Mouse (Mus musculus) G1E (cell line): Measurements from ENCODE around the gene Ldb3. TPM values are rescaled to one million over a fixed set of nuclear protein-coding genes. Genes with fewer than 3 reads are reported as not detected.

Experiments
- ATAC-seq: 2 replicates; pipeline ENCODE4 v1.8.0; 2016; ENCODE audit warnings: mild to moderate bottlenecking; ENCODE audit not compliant: insufficient number of reproducible peaks, poor library complexity, low FRiP score, severe bottlenecking; ENCODE audit errors: extremely low read depth
- DNase-seq: peaks from one replicate; pipeline ENCODE4 v3.0.0; 2012; ENCODE audit warnings: low spot score
- H3K27me3 ChIP-seq: 2 replicates; pipeline ENCODE4 v1.6.1; 2012; ENCODE audit warnings: mild to moderate bottlenecking, low read length, inconsistent platforms; ENCODE audit not compliant: insufficient read depth
- H3K36me3 ChIP-seq: replicated peaks from 2 replicates; pipeline ENCODE3; 2012; ENCODE audit warnings: mild to moderate bottlenecking, inconsistent platforms
- H3K4me1 ChIP-seq: 2 replicates; pipeline ENCODE4 v1.6.1; 2012; ENCODE audit warnings: low read depth, low read length, inconsistent platforms, mixed read lengths; ENCODE audit not compliant: insufficient read depth
- H3K4me3 ChIP-seq: 2 replicates; pipeline ENCODE4 v1.5.1; 2012; ENCODE audit warnings: low read depth, mild to moderate bottlenecking, inconsistent platforms, low read length, moderate library complexity, mixed read lengths
- H3K9me3 ChIP-seq: replicated peaks from 2 replicates; pipeline ENCODE4 v1.6.1; 2012; ENCODE audit warnings: inconsistent platforms
- CTCF ChIP-seq: IDR thresholded peaks from 2 replicates; pipeline ENCODE4 v1.5.1; 2012; ENCODE audit warnings: low read depth, low read length, inconsistent platforms, mixed read lengths
- GATA1 ChIP-seq: IDR thresholded peaks from 2 replicates; pipeline ENCODE4 v1.6.1; 2012; ENCODE audit warnings: borderline replicate concordance, low read length, inconsistent platforms, mixed read lengths
- GATA2 ChIP-seq: IDR thresholded peaks from 2 replicates; pipeline ENCODE4 v1.6.1; 2012; ENCODE audit warnings: low read depth, low read length, inconsistent platforms, borderline replicate concordance
- POLR2AphosphoS5 ChIP-seq: IDR thresholded peaks from 2 replicates; pipeline ENCODE4 v1.6.1; 2012; ENCODE audit warnings: low read depth, low read length, inconsistent platforms; ENCODE audit not compliant: insufficient replicate concordance
- TAL1 ChIP-seq: conservative IDR thresholded peaks from 2 replicates; pipeline ENCODE4 v1.6.1; 2012; ENCODE audit warnings: low read depth, low read length, inconsistent platforms, mixed read lengths
- polyA plus RNA-seq: library from polyadenylated mRNA; stranded (reverse); fragments of >175 nt; gene quantifications from 2 replicates; pipeline ENCODE4 v1.2.3, GENCODE M21; 2012
- total RNA-seq, 2 experiments: library from RNA; stranded (forward) in 1 of 2; stranded (reverse) in 1 of 2; fragments of 200-1000 nt in 1 of 2; fragments of >200 nt in 1 of 2; fragmentation: Nextera tagmentation in 1 of 2; gene quantifications; 2 replicates each; pipeline ENCODE4 v1.2.3; 2014 to 2017

Gene Ldb3
- total and polyA plus RNA-seq, 3 experiments, result 0.05 TPM; not detected in 2

DNA sequence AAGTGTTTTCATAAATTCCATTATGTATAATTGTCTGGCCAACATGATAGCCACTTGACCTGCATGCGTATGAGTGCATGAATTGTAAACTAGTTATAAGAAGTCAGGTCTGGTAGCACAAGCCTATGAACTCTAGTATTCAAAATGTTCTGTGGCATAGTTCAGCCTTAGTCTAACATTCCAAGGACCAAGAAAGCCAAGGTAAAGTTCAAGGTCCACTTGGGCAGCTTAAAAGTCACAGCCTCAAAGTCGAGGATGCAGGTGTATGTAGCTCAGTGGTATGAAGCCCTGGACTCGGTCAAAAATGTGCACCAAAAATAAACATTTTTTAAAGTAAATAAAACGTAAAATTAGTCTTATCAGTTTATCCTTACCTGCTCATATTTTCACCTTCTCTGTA, 75.9 kb downstream of the Ldb3 start:
- ATAC-seq, result no peak
- no peak for DNase-seq

DNA sequence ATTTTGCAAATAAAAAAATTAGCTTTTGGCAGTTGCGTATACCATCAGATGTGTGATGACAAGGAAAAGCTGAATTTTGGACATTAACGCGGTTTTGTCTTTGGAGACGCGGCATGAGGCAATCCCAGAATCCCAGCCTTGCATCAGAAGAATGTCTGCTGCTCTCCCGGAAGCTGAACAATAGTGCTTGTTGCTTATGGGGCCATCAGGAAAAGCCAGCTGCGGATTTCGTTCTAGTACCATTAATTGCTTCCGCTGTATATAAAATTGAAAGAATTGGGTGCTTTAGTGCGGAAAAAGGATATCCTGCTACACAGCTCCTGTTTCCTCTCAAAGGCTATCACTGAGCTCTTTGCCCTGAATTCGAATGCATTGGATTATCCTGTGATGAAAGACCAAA, 76.6 kb downstream of the Ldb3 start:
- no peak for DNase-seq
- no peak for ATAC-seq
- no peak overlapping the region for H3K4me3 ChIP-seq
- H3K36me3 ChIP-seq, result no peaks in the 10 kb centered on the region
- no peaks in the 10 kb centered on the region for H3K27me3 ChIP-seq
- peaks cover 12% of the 10 kb centered on the region for H3K4me1 ChIP-seq
- TF ChIP-seq POLR2AphosphoS5, result no peak
- no peak for TF ChIP-seq GATA1
- TF ChIP-seq CTCF, result no peak
- no peak for TF ChIP-seq TAL1
- no peak for TF ChIP-seq GATA2
- no peaks in the 10 kb centered on the region for H3K9me3 ChIP-seq

More for the DNA sequence above, 75.9 kb downstream of the Ldb3 start:
- peaks cover 12% of the 10 kb centered on the region for H3K4me1 ChIP-seq
- peaks cover under 1% of the 10 kb centered on the region; the same call in 1 of the 2 replicates for H3K27me3 ChIP-seq
- no peak overlapping the region for H3K4me3 ChIP-seq
- TF ChIP-seq GATA1 (no peak), POLR2AphosphoS5 (no peak), TAL1 (no peak), GATA2 (no peak), CTCF (no peak)
- no peaks in the 10 kb centered on the region for H3K36me3 ChIP-seq
- no peaks in the 10 kb centered on the region for H3K9me3 ChIP-seq

DNA sequence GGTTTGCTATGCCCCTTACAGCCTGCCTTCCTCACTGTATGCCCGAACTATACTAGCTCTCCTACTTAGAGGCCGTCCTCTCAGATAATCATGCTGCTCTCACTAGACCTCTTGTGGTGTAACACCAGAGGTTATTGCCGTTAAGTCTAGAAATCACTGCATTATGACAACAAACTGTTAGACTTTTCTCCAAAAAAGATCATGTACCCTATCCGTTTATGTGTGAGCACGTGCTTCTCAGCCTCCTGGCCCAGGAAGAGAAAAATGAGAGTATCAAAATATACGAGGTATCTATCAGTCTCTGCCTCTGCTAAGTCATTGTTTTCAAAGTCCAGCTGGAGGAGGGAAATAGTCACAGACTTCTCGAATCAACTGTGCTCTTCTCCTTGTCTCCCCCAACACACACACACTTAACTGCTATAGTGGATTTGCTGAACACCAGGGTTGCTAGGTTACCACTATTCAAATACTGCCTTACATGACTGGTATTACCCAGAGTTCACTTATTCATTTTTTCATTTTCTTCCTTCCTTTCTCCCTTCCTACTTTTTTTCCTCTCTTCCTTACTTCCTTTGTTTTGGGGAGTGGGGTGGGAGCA, 79.5 kb downstream of the Ldb3 start:
- no peaks in the 10 kb centered on the region for H3K27me3 ChIP-seq
- ATAC-seq (no peak), DNase-seq (no peak)
- H3K4me3 ChIP-seq, result no peak overlapping the region
- H3K4me1 ChIP-seq, result peaks cover 12% of the 10 kb centered on the region
- H3K36me3 ChIP-seq, result no peaks in the 10 kb centered on the region
- H3K9me3 ChIP-seq, result no peaks in the 10 kb centered on the region
- TF ChIP-seq GATA2 (no peak), POLR2AphosphoS5 (no peak), GATA1 (no peak), CTCF (no peak), TAL1 (no peak)

DNA sequence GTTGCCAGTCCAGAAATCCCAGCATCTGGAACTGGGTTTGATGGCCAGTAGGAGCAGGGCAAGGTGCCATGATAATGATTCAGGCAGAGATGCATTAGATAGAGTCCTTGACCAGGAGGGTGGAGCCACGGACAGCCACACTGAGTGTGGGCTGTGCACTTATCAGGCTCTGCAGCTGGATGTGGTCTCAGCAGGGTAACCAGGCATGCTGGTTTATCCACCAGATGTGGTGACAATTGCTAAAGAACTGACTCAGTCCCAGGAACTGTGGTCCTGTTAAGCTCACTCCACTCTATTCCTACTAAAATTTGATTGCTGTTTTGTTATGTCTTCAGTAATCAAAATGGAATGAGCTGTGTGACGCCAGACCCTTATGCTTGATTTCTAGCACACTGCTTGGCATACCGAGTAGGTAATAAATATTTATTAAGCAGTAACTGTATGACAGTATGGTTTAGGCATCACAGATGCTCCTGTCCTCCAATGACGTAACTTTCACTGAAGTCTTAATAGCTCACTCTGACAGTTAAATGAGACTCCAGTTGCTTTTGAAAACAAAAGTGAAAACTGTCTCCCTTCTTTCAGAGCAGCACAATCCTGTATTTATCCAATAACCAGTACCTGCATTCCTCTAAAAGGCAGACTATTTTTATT, 80.2 kb downstream of the Ldb3 start:
- peak; percentile 49 for TF ChIP-seq TAL1
- no peak for TF ChIP-seq POLR2AphosphoS5
- Histone ChIP-seq H3K4me1 (peaks cover 12% of the 10 kb centered on the region), H3K27me3 (no peaks in the 10 kb centered on the region), H3K9me3 (no peaks in the 10 kb centered on the region), H3K4me3 (no peak overlapping the region), H3K36me3 (no peaks in the 10 kb centered on the region)
- ATAC-seq (peak; percentile 66), DNase-seq (no peak)

GRCm38 (mm10) chr14:34505309-34505708, 83.2 kb downstream of the Ldb3 start:
- no peak overlapping the region for H3K4me3 ChIP-seq
- no peak for ATAC-seq
- peaks cover 6% of the 10 kb centered on the region; the same call in 1 of the 2 replicates for H3K27me3 ChIP-seq
- no peaks in the 10 kb centered on the region for H3K36me3 ChIP-seq
- H3K9me3 ChIP-seq, result peaks cover 15% of the 10 kb centered on the region
- TF ChIP-seq TAL1 (no peak), GATA1 (no peak), GATA2 (no peak), CTCF (no peak), POLR2AphosphoS5 (no peak)
- no peak for DNase-seq
- H3K4me1 ChIP-seq, result peaks cover 12% of the 10 kb centered on the region

DNA sequence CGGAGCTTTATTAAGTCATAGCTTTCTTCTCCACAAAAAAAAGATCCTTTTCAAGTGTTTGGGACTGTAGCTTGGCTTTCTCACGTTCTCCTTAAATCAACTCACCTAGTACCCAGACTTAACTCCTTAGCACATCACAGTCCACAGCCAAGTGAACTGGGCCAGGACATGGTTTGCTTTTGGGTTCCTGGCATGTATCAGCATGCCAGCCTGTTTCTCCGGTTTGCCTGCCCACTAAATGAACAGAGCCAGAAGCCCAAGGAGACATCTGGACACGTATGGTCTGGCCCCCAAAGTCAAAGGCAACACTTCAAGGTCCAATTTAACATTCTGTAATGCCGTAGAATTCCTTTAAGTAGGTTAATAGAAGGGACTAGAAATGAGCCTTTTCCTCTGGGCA, 84.1 kb downstream of the Ldb3 start:
- DNase-seq, result no peak
- Histone ChIP-seq H3K9me3 (peaks cover 15% of the 10 kb centered on the region), H3K27me3 (peaks cover 6% of the 10 kb centered on the region; the same call in 1 of the 2 replicates), H3K36me3 (no peaks in the 10 kb centered on the region), H3K4me3 (no peak overlapping the region), H3K4me1 (peaks cover 12% of the 10 kb centered on the region)
- TF ChIP-seq TAL1, result no peak
- TF ChIP-seq GATA2, result no peak
- no peak for TF ChIP-seq CTCF
- TF ChIP-seq GATA1, result no peak
- TF ChIP-seq POLR2AphosphoS5, result no peak
- ATAC-seq, result no peak
